Mouse (Mus musculus) ovary, postnatal 10 days (tissue): ENCODE measurements around the gene Gm28047.
"Not testable (repeated sequence)": the region's sequence is repeated elsewhere in the genome, so short reads cannot be mapped to it uniquely, and the experiment has no call there.

Experiments
- DNase-seq: peaks from one replicate; pipeline ENCODE4 v3.0.0; 2022; ENCODE audit warnings: low spot score

The Gm28047 gene

GRCm38 (mm10) chr15:102619486-102619885 lies 5.4 kb downstream of the Gm28047 start:
- no peak for DNase-seq

GRCm38 (mm10) chr15:102617654-102618053 lies 7.2 kb downstream of the Gm28047 start:
- no peak for DNase-seq

- DNase-seq: no peak
These were observed 8.7 kb downstream of the Gm28047 start for GRCm38 (mm10) chr15:102616174-102616573.

- no peak for DNase-seq
These were observed 10.6 kb downstream of the Gm28047 start for GRCm38 (mm10) chr15:102614224-102614623.

- DNase-seq: no peak
These were observed 11.9 kb downstream of the Gm28047 start for GRCm38 (mm10) chr15:102612966-102613365.

GRCm38 (mm10) chr15:102608586-102608985 lies 16.3 kb downstream of the Gm28047 start:
- not testable (repeated sequence) for DNase-seq

GRCm38 (mm10) chr15:102593996-102594656 lies 30.7 kb downstream of the Gm28047 start:
- DNase-seq: no peak

- DNase-seq: no peak
These were observed 32.2 kb downstream of the Gm28047 start for GRCm38 (mm10) chr15:102592674-102593073.

GRCm38 (mm10) chr15:102590567-102590966 lies 34.3 kb downstream of the Gm28047 start:
- DNase-seq: no peak

- DNase-seq: no peak
These were observed 35.0 kb downstream of the Gm28047 start for GRCm38 (mm10) chr15:102589826-102590225.

GRCm38 (mm10) chr15:102585501-102585900 lies 39.4 kb downstream of the Gm28047 start:
- no peak for DNase-seq

- no peak for DNase-seq
These were observed 41.0 kb downstream of the Gm28047 start for GRCm38 (mm10) chr15:102583708-102584383.

GRCm38 (mm10) chr15:102581205-102581604 lies 43.7 kb downstream of the Gm28047 start:
- DNase-seq: no peak

GRCm38 (mm10) chr15:102578351-102578750 lies 46.5 kb downstream of the Gm28047 start:
- no peak for DNase-seq

- no peak for DNase-seq
These were observed 47.9 kb downstream of the Gm28047 start for GRCm38 (mm10) chr15:102576972-102577371.

GRCm38 (mm10) chr15:102572081-102572480 lies 52.8 kb downstream of the Gm28047 start:
- no peak for DNase-seq

GRCm38 (mm10) chr15:102567849-102568248 lies 57.0 kb downstream of the Gm28047 start:
- DNase-seq: no peak

GRCm38 (mm10) chr15:102563681-102564080 lies 61.2 kb downstream of the Gm28047 start:
- DNase-seq: no peak

- no peak for DNase-seq
These were observed 61.8 kb downstream of the Gm28047 start for GRCm38 (mm10) chr15:102563061-102563460.

- DNase-seq: no peak
These were observed 62.4 kb downstream of the Gm28047 start for GRCm38 (mm10) chr15:102562491-102562890.

- DNase-seq: no peak
These were observed 67.3 kb downstream of the Gm28047 start for GRCm38 (mm10) chr15:102557580-102557979.

GRCm38 (mm10) chr15:102555581-102555980 lies 69.3 kb downstream of the Gm28047 start:
- DNase-seq: no peak

- DNase-seq: no peak
These were observed 72.3 kb downstream of the Gm28047 start for GRCm38 (mm10) chr15:102552599-102552998.

- DNase-seq: no peak
These were observed 77.4 kb downstream of the Gm28047 start for GRCm38 (mm10) chr15:102547478-102547877.
